Mouse (Mus musculus) liver, embryonic 14.5 days (tissue): Measurements from ENCODE around the gene Tnfaip6. TPM values are rescaled to one million over a fixed set of nuclear protein-coding genes. Genes with fewer than 3 reads are reported as not detected.

ENCODE experiments used
- ATAC-seq: fragments of 200-750 bp; cut with Nextera tagmentation; 2 replicates; pipeline ENCODE4 v1.8.0; 2017; ENCODE audit warnings: moderate number of reproducible peaks, mild to moderate bottlenecking, moderate library complexity; ENCODE audit not compliant: insufficient read depth
- DNase-seq, 3 experiments: peaks; one replicate each; pipeline ENCODE4 v3.0.0-alpha.2; 2012 to 2013; ENCODE audit warnings: low read depth in 3 of 3, low spot score in 3 of 3
- H3K27ac ChIP-seq: fragments of 300-500 bp; sonication (generic); 2 replicates; pipeline ENCODE4 v1.5.1; 2014; ENCODE audit warnings: moderate library complexity, mild to moderate bottlenecking, control low read depth, inconsistent platforms
- H3K27me3 ChIP-seq: fragments of 300-500 bp; sonication (generic); 2 replicates; pipeline ENCODE4 v1.6.1; 2014; ENCODE audit warnings: mild to moderate bottlenecking, low read length, moderate library complexity; ENCODE audit not compliant: control insufficient read depth, insufficient read depth
- H3K36me3 ChIP-seq: fragments of 300-500 bp; sonication (generic); replicated peaks from 2 replicates; pipeline ENCODE4 v1.6.1; 2014; ENCODE audit warnings: low read depth; ENCODE audit not compliant: control insufficient read depth, insufficient read depth
- H3K4me1 ChIP-seq, 2 experiments: fragments of 200-500 bp in 1 of 2; fragments of 300-500 bp in 1 of 2; sonication (generic) in 1 of 2; replicated peaks; 2 replicates each; pipeline ENCODE4 v1.6.1; 2012 to 2014; ENCODE audit warnings: antibody characterized with exemption in 1 of 2, inconsistent platforms in 1 of 2, low read length in 1 of 2; ENCODE audit not compliant: control insufficient read depth in 2 of 2, insufficient read depth in 2 of 2
- H3K4me2 ChIP-seq: fragments of 300-500 bp; sonication (generic); 2 replicates; pipeline ENCODE4 v1.6.1; 2014; ENCODE audit warnings: low read depth, mild to moderate bottlenecking, control low read depth, moderate library complexity
- H3K4me3 ChIP-seq, 2 experiments: fragments of 200-500 bp in 1 of 2; fragments of 300-500 bp in 1 of 2; sonication (generic) in 1 of 2; 2 replicates each; pipeline ENCODE4 v1.5.1; 2012 to 2014; ENCODE audit warnings: low read depth in 2 of 2, low read length in 2 of 2, mild to moderate bottlenecking in 2 of 2, control low read depth in 1 of 2, inconsistent platforms in 1 of 2, moderate library complexity in 1 of 2; ENCODE audit not compliant: insufficient read depth in 1 of 2
- H3K9ac ChIP-seq: fragments of 300-500 bp; sonication (generic); replicated peaks from 2 replicates; pipeline ENCODE4 v1.6.1; 2014; ENCODE audit warnings: mild to moderate bottlenecking, control low read depth, moderate library complexity
- H3K9me3 ChIP-seq: fragments of 300-500 bp; sonication (generic); 2 replicates; pipeline ENCODE4 v1.6.1; 2016; ENCODE audit warnings: low read length, mixed read lengths; ENCODE audit not compliant: control insufficient read depth
- CTCF ChIP-seq: IDR thresholded peaks from 2 replicates; pipeline ENCODE4 v1.5.1; 2016; ENCODE audit warnings: antibody characterized with exemption, low read depth, control low read depth
- EP300 ChIP-seq: IDR thresholded peaks from 2 replicates; pipeline ENCODE4 v1.6.1; 2016; ENCODE audit warnings: antibody characterized with exemption, low read depth
- WGBS: fragments of 180-500 bp; shearing (Covaris S2); extraction: QIAGEN DNeasy Blood & Tissue Kit; methylation state at CpG from one replicate; pipeline ENCODE4 v1.1.7; 2014; ENCODE audit not compliant: insufficient replicate concordance; 5-methylcytosine and 5-hydroxymethylcytosine counted together
- polyA plus RNA-seq, 2 experiments: library from polyadenylated mRNA; depleted of rRNA in 1 of 2; stranded (reverse) in 1 of 2; unstranded in 1 of 2; fragments of >200 nt; fragmentation: Nextera tagmentation in 1 of 2; extraction: Ambion mirVana in 1 of 2; gene quantifications; 2 replicates each; pipeline versions ENCODE4 v1.2.1 to v1.2.3; 2012 to 2014

Tnfaip6 gene
- polyA plus RNA-seq, 2 experiments, result 0.09 TPM; not detected in 1

GRCm38 (mm10) chr2:52057681-52058080, 19.9 kb downstream of the Tnfaip6 start:
- Histone ChIP-seq H3K36me3 (no peaks in the 10 kb centered on the region), H3K4me2 (no peak overlapping the region), H3K27me3 (no peaks in the 10 kb centered on the region), H3K9ac (no peak overlapping the region), H3K4me3 (no peak overlapping the region), H3K27ac (no peak overlapping the region), H3K9me3 (no peaks in the 10 kb centered on the region), H3K4me1 (no peaks in the 10 kb centered on the region)
- DNase-seq (no peak), ATAC-seq (no peak)
- no peak for TF ChIP-seq EP300
- no peak for TF ChIP-seq CTCF

- no peaks in the 10 kb centered on the region for H3K9me3 ChIP-seq
- peaks cover 5 to 9% of the 10 kb centered on the region in 2 experiments; a peak in 3 of 4 replicates for H3K4me1 ChIP-seq
- no peak overlapping the region for H3K4me2 ChIP-seq
- TF ChIP-seq CTCF (no peak), EP300 (no peak)
- H3K27me3 ChIP-seq, result no peaks in the 10 kb centered on the region; the same call in 1 of the 2 replicates
- no peak overlapping the region for H3K27ac ChIP-seq
- no peak overlapping the region for H3K4me3 ChIP-seq
- H3K36me3 ChIP-seq, result no peaks in the 10 kb centered on the region
- no peak for ATAC-seq
- no peak for DNase-seq
- WGBS, result 28% methylated on average over 1 of the region's 1 CpGs
- no peak overlapping the region for H3K9ac ChIP-seq
Measured at GRCm38 (mm10) chr2:52068641-52069040, 30.8 kb downstream of the Tnfaip6 start.

- no peak overlapping the region for H3K4me3 ChIP-seq
- peaks cover 8% of the 10 kb centered on the region for H3K36me3 ChIP-seq
- no peak overlapping the region for H3K27ac ChIP-seq
- TF ChIP-seq CTCF (no peak), EP300 (no peak)
- 78% methylated on average over 5 of the region's 5 CpGs for WGBS
- ATAC-seq (no peak), DNase-seq (no peak)
- H3K27me3 ChIP-seq, result no peaks in the 10 kb centered on the region; the same call in 1 of the 2 replicates
- peaks cover 5 to 15% of the 10 kb centered on the region in 2 experiments; a peak in 3 of 4 replicates for H3K4me1 ChIP-seq
- no peaks in the 10 kb centered on the region for H3K9me3 ChIP-seq
- no peak overlapping the region for H3K9ac ChIP-seq
- no peak overlapping the region for H3K4me2 ChIP-seq
Measured at GRCm38 (mm10) chr2:52070816-52071215, 33.0 kb downstream of the Tnfaip6 start.

GRCm38 (mm10) chr2:52071241-52071991, 33.6 kb downstream of the Tnfaip6 start:
- Histone ChIP-seq H3K27me3 (no peaks in the 10 kb centered on the region; the same call in 1 of the 2 replicates), H3K27ac (no peak overlapping the region), H3K9ac (no peak overlapping the region), H3K4me1 (peaks cover 5 to 16% of the 10 kb centered on the region in 2 experiments; a peak in 3 of 4 replicates), H3K36me3 (peaks cover 8% of the 10 kb centered on the region), H3K4me3 (peak overlapping the region; percentile 73 to 96; a peak in 3 of 4 replicates), H3K9me3 (no peaks in the 10 kb centered on the region), H3K4me2 (peak overlapping the region; percentile 84)
- no peak for ATAC-seq
- TF ChIP-seq EP300 (no peak), CTCF (no peak)
- DNase-seq, result no peak
- 68% methylated on average over 13 of the region's 13 CpGs for WGBS

- DNase-seq, result no peak
- H3K4me1 ChIP-seq, result peaks cover 5 to 16% of the 10 kb centered on the region in 2 experiments; a peak in 3 of 4 replicates
- TF ChIP-seq EP300, result no peak
- H3K27ac ChIP-seq, result no peak overlapping the region
- H3K4me3 ChIP-seq, result peak overlapping the region; percentile 73 to 96
- no peaks in the 10 kb centered on the region; the same call in 1 of the 2 replicates for H3K27me3 ChIP-seq
- no peaks in the 10 kb centered on the region for H3K9me3 ChIP-seq
- WGBS, result 18% methylated on average over 10 of the region's 10 CpGs
- peak; percentile 14; the same call in 1 of the 2 replicates for ATAC-seq
- peak overlapping the region; percentile 84 for H3K4me2 ChIP-seq
- peak overlapping the region; percentile 62 for H3K9ac ChIP-seq
- peaks cover 13% of the 10 kb centered on the region for H3K36me3 ChIP-seq
Measured at GRCm38 (mm10) chr2:52072065-52072490, 34.3 kb downstream of the Tnfaip6 start.
